Mouse (Mus musculus) CH12.LX (cell line): Measurements from ENCODE around the gene Carmil1.

Source experiments
- CTCF ChIP-seq, 2 experiments: IDR thresholded peaks in 1 of 2; conservative IDR thresholded peaks in 1 of 2; 2 replicates each; pipeline ENCODE4 v1.5.1; 2011 to 2012; ENCODE audit warnings: low read depth in 2 of 2, low read length in 2 of 2, improper control_type of control experiment in 1 of 2, inconsistent platforms in 1 of 2, mild to moderate bottlenecking in 1 of 2, moderate library complexity in 1 of 2
- MEF2A ChIP-seq: IDR thresholded peaks from 2 replicates; pipeline ENCODE4 v1.6.1; 2014; ENCODE audit warnings: low read depth, mild to moderate bottlenecking, inconsistent platforms, low read length, improper control_type of control experiment, borderline replicate concordance
- POLR2A ChIP-seq: IDR thresholded peaks from 2 replicates; pipeline ENCODE4 v1.6.1; 2011; ENCODE audit warnings: low read depth, mild to moderate bottlenecking, improper control_type of control experiment, low read length
- POLR2AphosphoS2 ChIP-seq: IDR thresholded peaks from 2 replicates; pipeline ENCODE4 v1.6.1; 2011; ENCODE audit warnings: low read depth, low read length, improper control_type of control experiment
- ZMIZ1 ChIP-seq: IDR thresholded peaks from 2 replicates; pipeline ENCODE4 v1.6.1; 2012; ENCODE audit warnings: low read depth, mild to moderate bottlenecking, inconsistent platforms, low read length, improper control_type of control experiment

DNA sequence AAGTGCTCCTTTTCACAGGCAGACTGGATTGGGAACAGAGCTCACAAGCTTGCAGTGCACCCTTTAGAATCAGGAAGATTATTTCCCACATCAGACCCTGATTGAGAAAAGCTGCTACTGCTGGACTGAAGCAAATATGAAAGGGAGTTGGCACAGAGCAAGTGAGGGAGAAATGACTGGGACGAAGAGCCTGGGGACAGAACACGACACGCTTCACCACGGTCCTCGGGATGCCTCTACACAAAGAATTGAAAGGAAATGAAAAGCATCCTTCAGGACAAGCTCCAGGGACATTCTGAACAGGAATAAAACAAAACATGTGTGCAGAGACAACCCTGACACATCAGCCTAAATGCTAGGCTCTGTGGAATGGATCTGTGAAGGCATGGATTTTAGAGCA is 103.0 kb downstream of the Carmil1 start:
- TF ChIP-seq CTCF (conservative IDR thresholded peaks at IDR 0.05 in 1 of 2, IDR thresholded peaks at IDR 0.05 in 1 of 2; ENCODE audit: low read depth in 2 of 2, low read length in 2 of 2) (no peak), MEF2A (no peak), POLR2A (no peak), POLR2AphosphoS2 (no peak), ZMIZ1 (no peak)
